Mouse (Mus musculus) hindbrain, embryonic 11.5 days (tissue): ENCODE results near the gene Osm. TPM values are rescaled to one million over a fixed set of nuclear protein-coding genes. Genes with fewer than 3 reads are reported as not detected.

Source experiments
- ATAC-seq: fragments of 200-750 bp; cut with Nextera tagmentation; 2 replicates; pipeline ENCODE4 v1.8.0; 2017; ENCODE audit warnings: mild to moderate bottlenecking, moderate TSS enrichment, moderate library complexity; ENCODE audit not compliant: low FRiP score
- DNase-seq: peaks from one replicate; pipeline ENCODE4 v3.0.0-alpha.2; 2015; ENCODE audit warnings: low spot score
- H3K27ac ChIP-seq: fragments of 300-500 bp; sonication (generic); 2 replicates; pipeline ENCODE4 v1.5.1; 2014; ENCODE audit warnings: mild to moderate bottlenecking, low read depth, low read length
- H3K27me3 ChIP-seq: fragments of 300-500 bp; sonication (generic); 2 replicates; pipeline ENCODE4 v1.6.1; 2014; ENCODE audit warnings: mild to moderate bottlenecking, low read length, moderate library complexity, mixed read lengths; ENCODE audit not compliant: control insufficient read depth, insufficient read depth
- H3K36me3 ChIP-seq: fragments of 300-500 bp; sonication (generic); 2 replicates; pipeline ENCODE4 v1.6.1; 2014; ENCODE audit warnings: mild to moderate bottlenecking, low read length, moderate library complexity, mixed read lengths; ENCODE audit not compliant: control insufficient read depth, insufficient read depth
- H3K4me1 ChIP-seq: fragments of 300-500 bp; sonication (generic); replicated peaks from 2 replicates; pipeline ENCODE4 v1.6.1; 2014; ENCODE audit warnings: low read length, mixed read lengths; ENCODE audit not compliant: control insufficient read depth, insufficient read depth
- H3K4me2 ChIP-seq: fragments of 300-500 bp; sonication (generic); replicated peaks from 2 replicates; pipeline ENCODE4 v1.6.1; 2014; ENCODE audit warnings: mild to moderate bottlenecking, low read depth, low read length
- H3K4me3 ChIP-seq: fragments of 300-500 bp; sonication (generic); 2 replicates; pipeline ENCODE4 v1.5.1; 2014; ENCODE audit warnings: low read depth, low read length
- H3K9ac ChIP-seq: fragments of 300-500 bp; sonication (generic); 2 replicates; pipeline ENCODE4 v1.6.1; 2014; ENCODE audit warnings: low read depth, low read length
- H3K9me3 ChIP-seq: fragments of 300-500 bp; sonication (generic); 2 replicates; pipeline ENCODE4 v1.6.1; 2016; ENCODE audit warnings: low read length; ENCODE audit not compliant: control insufficient read depth
- WGBS: fragments of 180-500 bp; shearing (Covaris S2); extraction: QIAGEN DNeasy Blood & Tissue Kit; methylation state at CpG from one replicate; pipeline ENCODE4 v1.1.7; 2014; 5-methylcytosine and 5-hydroxymethylcytosine counted together
- polyA plus RNA-seq: library from polyadenylated mRNA; unstranded; fragments of >200 nt; fragmentation: Nextera tagmentation; extraction: Ambion mirVana; gene quantifications from 2 replicates; pipeline ENCODE4 v1.2.1, GENCODE M21; 2014

Osm gene
- polyA plus RNA-seq, 1 experiment from 2014 or later = not detected

- no peak overlapping the region for H3K4me2 ChIP-seq
- no peak overlapping the region for H3K27ac ChIP-seq
- H3K4me1 ChIP-seq = peaks cover 2% of the 10 kb centered on the region; the same call in 1 of the 2 replicates
- H3K9ac ChIP-seq = no peak overlapping the region
- H3K27me3 ChIP-seq = peaks cover 8% of the 10 kb centered on the region
- WGBS = 17% methylated on average over 2 of the region's 2 CpGs
- H3K36me3 ChIP-seq = no peaks in the 10 kb centered on the region
- DNase-seq = peak; percentile 56
- H3K4me3 ChIP-seq = no peak overlapping the region
- no peaks in the 10 kb centered on the region for H3K9me3 ChIP-seq
- no peak for ATAC-seq
Measured at GRCm38 (mm10) chr11:4219317-4219751, 16.9 kb upstream of the Osm start.

DNA sequence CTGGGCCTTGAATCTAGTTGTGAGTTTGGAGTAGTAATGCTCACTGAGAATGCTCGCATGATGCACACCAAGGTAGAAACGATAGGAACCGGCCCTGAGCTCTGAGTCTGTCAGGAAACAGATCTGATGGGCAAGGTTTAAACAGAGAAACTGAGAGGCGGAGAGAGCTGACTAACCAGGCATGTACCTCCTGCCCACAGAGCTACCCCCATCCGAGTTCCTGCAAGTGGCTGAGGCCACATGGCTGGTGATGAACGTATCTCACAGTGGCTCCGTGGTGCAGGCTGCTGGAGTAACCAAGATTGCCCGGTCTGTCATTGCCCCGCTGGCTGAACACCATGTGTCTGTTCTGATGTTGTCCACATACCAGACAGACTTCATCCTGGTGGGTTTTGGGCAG is 16.3 kb upstream of the Osm start:
- DNase-seq (no peak), ATAC-seq (no peak)
- H3K9me3 ChIP-seq = no peaks in the 10 kb centered on the region
- no peak overlapping the region for H3K9ac ChIP-seq
- no peak overlapping the region for H3K4me2 ChIP-seq
- H3K4me1 ChIP-seq = peaks cover 2% of the 10 kb centered on the region; the same call in 1 of the 2 replicates
- 65% methylated on average over 9 of the region's 9 CpGs for WGBS
- no peaks in the 10 kb centered on the region for H3K36me3 ChIP-seq
- peaks cover 8% of the 10 kb centered on the region for H3K27me3 ChIP-seq
- no peak overlapping the region for H3K27ac ChIP-seq
- H3K4me3 ChIP-seq = no peak overlapping the region

- H3K36me3 ChIP-seq = no peaks in the 10 kb centered on the region
- H3K27me3 ChIP-seq = peaks cover 8% of the 10 kb centered on the region
- no peak overlapping the region for H3K27ac ChIP-seq
- H3K4me1 ChIP-seq = peaks cover 2% of the 10 kb centered on the region; the same call in 1 of the 2 replicates
- no peak overlapping the region for H3K4me3 ChIP-seq
- WGBS = 49% methylated on average over 28 of the region's 28 CpGs
- H3K9me3 ChIP-seq = no peaks in the 10 kb centered on the region
- ATAC-seq (0 out of 2 replicates have a peak, but pooled peaks have one; percentile 52), DNase-seq (peak; percentile 79)
- H3K9ac ChIP-seq = no peak overlapping the region
- no peak overlapping the region for H3K4me2 ChIP-seq
Measured at GRCm38 (mm10) chr11:4220443-4221400, 15.5 kb upstream of the Osm start.

GRCm38 (mm10) chr11:4222046-4222950 is 13.9 kb upstream of the Osm start:
- H3K9me3 ChIP-seq = no peaks in the 10 kb centered on the region
- no peak for ATAC-seq
- peaks cover 2% of the 10 kb centered on the region; the same call in 1 of the 2 replicates for H3K4me1 ChIP-seq
- no peak overlapping the region for H3K4me2 ChIP-seq
- no peaks in the 10 kb centered on the region for H3K36me3 ChIP-seq
- H3K4me3 ChIP-seq = no peak overlapping the region
- peaks cover 8% of the 10 kb centered on the region for H3K27me3 ChIP-seq
- WGBS = 81% methylated on average over 17 of the region's 17 CpGs
- no peak for DNase-seq
- no peak overlapping the region for H3K27ac ChIP-seq
- no peak overlapping the region for H3K9ac ChIP-seq

GRCm38 (mm10) chr11:4223393-4224188 is 12.6 kb upstream of the Osm start:
- Histone ChIP-seq H3K4me3 (no peak overlapping the region), H3K27me3 (peaks cover 7% of the 10 kb centered on the region), H3K4me1 (no peaks in the 10 kb centered on the region; the same call in 1 of the 2 replicates), H3K9ac (no peak overlapping the region), H3K9me3 (no peaks in the 10 kb centered on the region), H3K27ac (no peak overlapping the region), H3K36me3 (no peaks in the 10 kb centered on the region), H3K4me2 (no peak overlapping the region)
- DNase-seq (no peak), ATAC-seq (no peak)
- WGBS = 38% methylated on average over 6 of the region's 7 CpGs

DNA sequence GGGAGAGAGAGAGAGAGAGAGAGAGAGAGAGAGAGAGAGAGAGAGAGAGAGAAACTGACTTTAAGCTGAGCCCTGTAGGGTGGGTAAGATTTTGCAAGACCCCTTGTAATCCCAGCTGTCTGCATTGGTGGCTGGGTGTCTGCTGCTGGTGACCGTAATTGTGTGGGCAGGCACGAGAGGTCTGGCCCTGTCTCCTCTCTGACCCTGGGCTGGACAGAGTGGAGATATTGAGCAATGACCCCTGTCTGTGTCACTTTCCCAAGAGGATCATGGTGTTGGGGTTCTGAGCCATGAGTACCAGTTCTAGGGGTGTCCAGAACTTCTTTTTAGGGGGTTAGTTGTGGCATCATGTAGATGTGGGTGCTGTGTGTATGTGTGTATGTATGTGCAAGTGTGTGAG is 12.0 kb upstream of the Osm start:
- Histone ChIP-seq H3K4me3 (no peak overlapping the region), H3K9ac (no peak overlapping the region), H3K27ac (no peak overlapping the region), H3K4me1 (no peaks in the 10 kb centered on the region; the same call in 1 of the 2 replicates), H3K9me3 (no peaks in the 10 kb centered on the region), H3K4me2 (no peak overlapping the region), H3K27me3 (peaks cover under 1% of the 10 kb centered on the region), H3K36me3 (no peaks in the 10 kb centered on the region)
- DNase-seq (no peak), ATAC-seq (no peak)
- WGBS = 43% methylated on average over 2 of the region's 2 CpGs

GRCm38 (mm10) chr11:4226569-4227325 is 9.5 kb upstream of the Osm start:
- no peaks in the 10 kb centered on the region for H3K36me3 ChIP-seq
- no peak overlapping the region for H3K9ac ChIP-seq
- H3K9me3 ChIP-seq = no peaks in the 10 kb centered on the region
- ATAC-seq = no peak
- H3K4me2 ChIP-seq = no peak overlapping the region
- no peaks in the 10 kb centered on the region for H3K4me1 ChIP-seq
- no peak for DNase-seq
- 79% methylated on average over 5 of the region's 5 CpGs for WGBS
- H3K4me3 ChIP-seq = no peak overlapping the region
- H3K27ac ChIP-seq = no peak overlapping the region
- no peaks in the 10 kb centered on the region for H3K27me3 ChIP-seq
